Mouse (Mus musculus) heart, adult 2 months (tissue): Measurements from ENCODE around the gene Aqr. TPM values are rescaled to one million over a fixed set of nuclear protein-coding genes. Genes with fewer than 3 reads are reported as not detected.

Experiments used
- DNase-seq, 2 experiments: peaks; one replicate each; pipeline ENCODE4 v3.0.0; 2021
- H3K27ac ChIP-seq: fragments of 200-600 bp; 2 replicates; pipeline ENCODE4 v1.8.1; 2022
- H3K27me3 ChIP-seq: fragments of 200-500 bp; 2 replicates; pipeline ENCODE4 v1.6.1; 2012; ENCODE audit warnings: mild to moderate bottlenecking, low read length, inconsistent platforms, mixed read lengths; ENCODE audit not compliant: control insufficient read depth, insufficient read depth
- H3K36me3 ChIP-seq: fragments of 200-500 bp; 2 replicates; pipeline ENCODE4 v1.6.1; 2012; ENCODE audit warnings: low read length, inconsistent platforms; ENCODE audit not compliant: control insufficient read depth, insufficient read depth
- H3K4me1 ChIP-seq: fragments of 200-500 bp; 2 replicates; pipeline ENCODE4 v1.6.1; 2011; ENCODE audit warnings: low read length; ENCODE audit not compliant: control insufficient read depth, insufficient read depth
- H3K4me3 ChIP-seq: fragments of 200-600 bp; 2 replicates; pipeline ENCODE4 v1.8.1; 2022
- H3K79me2 ChIP-seq: fragments of 200-500 bp; replicated peaks from 2 replicates; pipeline ENCODE4 v1.6.1; 2012; ENCODE audit warnings: mild to moderate bottlenecking, inconsistent platforms, low read length, moderate library complexity, mixed read lengths; ENCODE audit not compliant: control insufficient read depth, insufficient read depth
- H3K9ac ChIP-seq: fragments of 200-500 bp; 2 replicates; pipeline ENCODE4 v1.6.1; 2012; ENCODE audit warnings: low read depth, mild to moderate bottlenecking, control low read depth, inconsistent platforms, low read length, mixed read lengths
- CTCF ChIP-seq: fragments of 200-600 bp; IDR thresholded peaks from 2 replicates; pipeline ENCODE4 v1.8.1; 2022; ENCODE audit warnings: antibody characterized with exemption, mild to moderate bottlenecking, moderate library complexity
- EP300 ChIP-seq: fragments of 200-500 bp; IDR thresholded peaks from 2 replicates; pipeline ENCODE4 v1.6.1; 2011; ENCODE audit warnings: low read depth, low read length, control low read depth; ENCODE audit not compliant: insufficient read depth
- POLR2A ChIP-seq: fragments of 200-500 bp; IDR thresholded peaks from 2 replicates; pipeline ENCODE4 v1.6.1; 2011; ENCODE audit warnings: mild to moderate bottlenecking, low read depth, low read length, control low read depth; ENCODE audit not compliant: insufficient read depth
- WGBS: fragments of 180-500 bp; shearing (Covaris S2); methylation state at CpG from one replicate; pipeline ENCODE4 v1.1.7; 2018; 5-methylcytosine and 5-hydroxymethylcytosine counted together
- intact Hi-C: fragments of 180-260 bp; cut with DNase I; formaldehyde crosslinking; loops from one replicate; pipeline ENCODE4 v1.15.1; 2025
- microRNA-seq, 2 experiments: library from miRNA; unstranded; fragments of <30 nt; microRNA quantifications; one replicate each; pipeline ENCODE4 v1.2.0; 2021
- polyA plus RNA-seq: library from polyadenylated mRNA; depleted of rRNA; stranded (reverse); fragments of >200 nt; gene quantifications from 2 replicates; pipeline ENCODE4 v1.2.3, GENCODE M21; 2012; rRNA removed
- total RNA-seq, 2 experiments: library from RNA; stranded (reverse); gene quantifications; 2 replicates each; pipeline ENCODE4 v1.2.3; 2021

The Aqr gene
- total and polyA plus RNA-seq, 3 experiments: 10.3 to 17.7 (median 17.6) TPM

- Histone ChIP-seq H3K4me3 (no peak overlapping the region), H3K27me3 (no peaks in the 10 kb centered on the region), H3K36me3 (peaks cover 31% of the 10 kb centered on the region), H3K9ac (no peak overlapping the region), H3K4me1 (peaks cover 1% of the 10 kb centered on the region; the same call in 1 of the 2 replicates), H3K79me2 (no peaks in the 10 kb centered on the region), H3K27ac (peak overlapping the region; percentile 28; the same call in 1 of the 2 replicates)
- no peak for DNase-seq
- intact Hi-C loops: loop anchor here (5.0 kb wide), 1 partner anchor 192 kb away; no protein-coding TSS in a partner anchor
- TF ChIP-seq POLR2A (no peak), EP300 (no peak), CTCF (no peak)
- WGBS: 16% methylated on average over 1 of the region's 1 CpGs
Observed at GRCm38 (mm10) chr2:114059608-114060007, 127.2 kb downstream of the Aqr start.

GRCm38 (mm10) chr2:114058226-114058796 lies 128.5 kb downstream of the Aqr start:
- peak overlapping the region; percentile 45; the same call in 1 of the 2 replicates for H3K9ac ChIP-seq
- no peaks in the 10 kb centered on the region for H3K27me3 ChIP-seq
- intact Hi-C loops: loop anchor here (5.0 kb wide), 1 partner anchor 191 kb away; no protein-coding TSS in a partner anchor
- WGBS: 59% methylated on average over 10 of the region's 10 CpGs
- H3K36me3 ChIP-seq: peaks cover 27% of the 10 kb centered on the region
- H3K79me2 ChIP-seq: no peaks in the 10 kb centered on the region
- H3K4me1 ChIP-seq: no peaks in the 10 kb centered on the region; the same call in 1 of the 2 replicates
- peak overlapping the region; percentile 80 for H3K27ac ChIP-seq
- peak in 1 of 2 experiments; percentile 55 for DNase-seq
- no peak for TF ChIP-seq EP300
- TF ChIP-seq POLR2A: no peak
- no peak for TF ChIP-seq CTCF
- H3K4me3 ChIP-seq: peak overlapping the region; percentile 7; the same call in 1 of the 2 replicates

- 13% methylated on average over 10 of the region's 10 CpGs for WGBS
- no peaks in the 10 kb centered on the region for H3K27me3 ChIP-seq
- peaks cover 24% of the 10 kb centered on the region for H3K36me3 ChIP-seq
- intact Hi-C loops: loop anchor here (2.0 to 5.0 kb wide), 2 partner anchors 73 to 190 kb away; no protein-coding TSS in a partner anchor
- no peak overlapping the region; the same call in 1 of the 2 replicates for H3K4me3 ChIP-seq
- peak; percentile 83 to 90 for DNase-seq
- H3K9ac ChIP-seq: peak overlapping the region; percentile 55
- H3K4me1 ChIP-seq: no peaks in the 10 kb centered on the region; the same call in 1 of the 2 replicates
- H3K79me2 ChIP-seq: no peaks in the 10 kb centered on the region
- peak overlapping the region; percentile 80 for H3K27ac ChIP-seq
- TF ChIP-seq EP300: peak; percentile 54; the same call in 1 of the 2 replicates
- no peak for TF ChIP-seq CTCF
- no peak for TF ChIP-seq POLR2A
Observed at GRCm38 (mm10) chr2:114057303-114057853, 129.4 kb downstream of the Aqr start.

GRCm38 (mm10) chr2:114054129-114054528 lies 132.7 kb downstream of the Aqr start:
- peaks cover 14% of the 10 kb centered on the region for H3K36me3 ChIP-seq
- no peaks in the 10 kb centered on the region for H3K27me3 ChIP-seq
- intact Hi-C loops: no loop called here
- H3K4me1 ChIP-seq: no peaks in the 10 kb centered on the region; the same call in 1 of the 2 replicates
- peak in 1 of 2 experiments; percentile 77 for DNase-seq
- peak overlapping the region; percentile 33 for H3K9ac ChIP-seq
- no peaks in the 10 kb centered on the region for H3K79me2 ChIP-seq
- H3K27ac ChIP-seq: peak overlapping the region; percentile 90
- WGBS: 35% methylated on average over 4 of the region's 4 CpGs
- peak overlapping the region; percentile 50 for H3K4me3 ChIP-seq
- no peak for TF ChIP-seq CTCF
- peak; percentile 88 for TF ChIP-seq POLR2A
- TF ChIP-seq EP300: peak; percentile 75; the same call in 1 of the 2 replicates

GRCm38 (mm10) chr2:114052696-114053598 lies 133.9 kb downstream of the Aqr start, which contains the start of gene Actc1:
Gene Actc1 (minus strand): TSS chr2:114053548.
- Histone ChIP-seq H3K27ac (peak within 1 kb of the TSS; percentile 90), H3K36me3 (peaks cover 15% of the 10 kb centered on the region), H3K4me3 (peak within 1 kb of the TSS; percentile 55), H3K79me2 (no peaks in the 10 kb centered on the region), H3K9ac (peak within 1 kb of the TSS; percentile 89), H3K4me1 (no peaks in the 10 kb centered on the region; the same call in 1 of the 2 replicates), H3K27me3 (no peaks in the 10 kb centered on the region)
- peak; percentile 73 to 78 for DNase-seq
- 24% methylated on average over 14 of the region's 14 CpGs for whole genome bisulfite sequencing
- intact Hi-C loops: no loop called here
- TF ChIP-seq POLR2A (peak; percentile 97), CTCF (no peak), EP300 (peak; percentile 79; the same call in 1 of the 2 replicates)

GRCm38 (mm10) chr2:114051871-114052241 lies 135.0 kb downstream of the Aqr start:
- WGBS: 57% methylated on average over 13 of the region's 14 CpGs
- intact Hi-C loops: loop anchor here (2.0 kb wide), 1 partner anchor 71 kb away; no protein-coding TSS in a partner anchor
- TF ChIP-seq POLR2A: peak; percentile 63; the same call in 1 of the 2 replicates
- peak; percentile 52; the same call in 1 of the 2 replicates for TF ChIP-seq EP300
- TF ChIP-seq CTCF: no peak

More at GRCm38 (mm10) chr2:114051871-114052241, 135.0 kb downstream of the Aqr start:
- H3K36me3 ChIP-seq: peaks cover 15% of the 10 kb centered on the region
- H3K79me2 ChIP-seq: no peaks in the 10 kb centered on the region
- H3K9ac ChIP-seq: peak overlapping the region; percentile 89
- peak overlapping the region; percentile 90 for H3K27ac ChIP-seq
- H3K4me1 ChIP-seq: no peaks in the 10 kb centered on the region; the same call in 1 of the 2 replicates
- no peak for DNase-seq
- no peaks in the 10 kb centered on the region for H3K27me3 ChIP-seq
- peak overlapping the region; percentile 55 for H3K4me3 ChIP-seq

Small RNA genes within 50 kb of the gene (microRNA-seq; reads per million reads assigned to microRNA genes)
- 0 reads per million in 2 experiments for gene Mir7002

Other genes starting within 250 kb of the Aqr start
- not detected for gene Gjd2, start 173.4 kb downstream of the Aqr start, total RNA-seq
- gene Gjd2, start 173.4 kb downstream of the Aqr start, polyA plus RNA-seq: 0.06 TPM in 1 of 2 replicates, not detected in the other
- over 10,000 TPM in 1 of 2 experiments, 1,000 to 10,000 TPM in 1; 9,778 to 11,260 TPM for gene Actc1, start 133.5 kb downstream of the Aqr start, total RNA-seq
- 24,627 and 41,572 TPM in 2 replicates for gene Actc1, start 133.5 kb downstream of the Aqr start, polyA plus RNA-seq
- 10 to 100 TPM; 16.8 to 18.6 TPM for gene Zfp770, start 14.4 kb upstream of the Aqr start, total RNA-seq
- 3.4 and 9.0 TPM in 2 replicates for gene Zfp770, start 14.4 kb upstream of the Aqr start, polyA plus RNA-seq